ENCODE assay signal across 19 mouse cellular contexts in the genomic region with DNA sequence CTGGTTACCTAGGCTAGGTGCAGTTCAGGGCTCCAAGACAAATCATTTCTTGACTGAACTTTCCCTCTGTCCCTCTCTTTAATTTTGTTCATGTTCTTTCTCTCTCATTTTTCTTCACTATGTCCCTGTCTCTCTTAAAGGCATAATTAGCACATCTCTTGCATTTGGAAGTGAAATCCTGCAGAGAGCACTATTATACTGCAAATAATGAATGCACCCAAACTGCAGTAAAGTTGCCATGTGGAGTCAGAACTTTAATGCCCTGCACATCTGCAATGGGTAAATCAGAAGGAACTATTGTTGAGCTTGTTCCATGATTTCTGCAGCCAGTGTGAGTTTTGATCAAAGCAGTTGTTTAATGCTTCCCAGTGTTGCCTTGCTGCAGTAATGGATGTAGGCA.
DNase-seq lines count a peak whose midpoint lies in the region; ATAC-seq and TF ChIP-seq lines count a peak whose summit lies in the region.
"Had no signal": no experiment of that assay in that cellular context is flagged by ENCODE, and none has a peak within 500 bp of the region (broad histone marks: within the 10 kb centered on the region; RNA-seq: fewer than 3 reads in every experiment).

No protein-coding gene starts in this region.

- peak; percentile 51 for TF ChIP-seq CTCF in hindbrain, postnatal 0 days (IDR thresholded peaks at IDR 0.05; ENCODE audit: low read depth)
- no peak for TF ChIP-seq CTCF in brain, embryonic 14.5 days (IDR thresholded peaks at IDR 0.05; ENCODE audit: borderline replicate concordance, extremely low read depth, insufficient read depth, insufficient read length)

- no peaks in the 10 kb centered on the region for H3K9me3 ChIP-seq in hindbrain, postnatal 0 days (ENCODE audit: low read length)
- no peaks in the 10 kb centered on the region for H3K9me3 ChIP-seq in hindbrain, embryonic 13.5 days
- H3K9me3 ChIP-seq in midbrain, embryonic 14.5 days (ENCODE audit: control insufficient read depth, low read length) = no peaks in the 10 kb centered on the region
- no peaks in the 10 kb centered on the region for H3K9me3 ChIP-seq in midbrain, embryonic 15.5 days
- H3K9me3 ChIP-seq: embryonic facial prominence, embryonic 13.5 days; forebrain, embryonic 13.5 days; heart, embryonic 13.5 days; hindbrain, embryonic 15.5 days had no signal

- H3K36me3 ChIP-seq in hindbrain, postnatal 0 days (ENCODE audit: insufficient read depth, low read length) = no peaks in the 10 kb centered on the region
- no peaks in the 10 kb centered on the region for H3K36me3 ChIP-seq in hindbrain, embryonic 13.5 days
- H3K36me3 ChIP-seq in midbrain, embryonic 14.5 days (ENCODE audit: control insufficient read depth, insufficient read depth, low read length) = no peaks in the 10 kb centered on the region
- no peaks in the 10 kb centered on the region for H3K36me3 ChIP-seq in midbrain, embryonic 15.5 days (replicated peaks)
- H3K36me3 ChIP-seq: embryonic facial prominence, embryonic 13.5 days; heart, embryonic 13.5 days; hindbrain, embryonic 15.5 days had no signal

- H3K27me3 ChIP-seq in hindbrain, postnatal 0 days (ENCODE audit: insufficient read depth, low read length) = no peaks in the 10 kb centered on the region
- H3K27me3 ChIP-seq in hindbrain, embryonic 13.5 days = no peaks in the 10 kb centered on the region
- no peaks in the 10 kb centered on the region for H3K27me3 ChIP-seq in midbrain, embryonic 14.5 days (ENCODE audit: control insufficient read depth, insufficient read depth, low read length)
- no peaks in the 10 kb centered on the region for H3K27me3 ChIP-seq in midbrain, embryonic 15.5 days (replicated peaks)
- H3K27me3 ChIP-seq: embryonic facial prominence, embryonic 13.5 days; forebrain, embryonic 13.5 days; heart, embryonic 13.5 days; hindbrain, embryonic 15.5 days had no signal

- H3K4me1 ChIP-seq in hindbrain, postnatal 0 days (ENCODE audit: insufficient read depth, low read length) = no peaks in the 10 kb centered on the region
- no peaks in the 10 kb centered on the region for H3K4me1 ChIP-seq in hindbrain, embryonic 13.5 days (replicated peaks)
- H3K4me1 ChIP-seq in midbrain, embryonic 14.5 days (ENCODE audit: control insufficient read depth, insufficient read depth, low read length) = no peaks in the 10 kb centered on the region
- H3K4me1 ChIP-seq in midbrain, embryonic 15.5 days = no peaks in the 10 kb centered on the region
- H3K4me1 ChIP-seq: embryonic facial prominence, embryonic 13.5 days; forebrain, embryonic 13.5 days; heart, embryonic 13.5 days; hindbrain, embryonic 15.5 days had no signal

- no peak overlapping the region for H3K4me3 ChIP-seq in hindbrain, postnatal 0 days (ENCODE audit: low read length)
- no peak overlapping the region for H3K4me3 ChIP-seq in hindbrain, embryonic 13.5 days
- H3K4me3 ChIP-seq in midbrain, embryonic 14.5 days (replicated peaks; ENCODE audit: low read depth, low read length) = no peak overlapping the region
- H3K4me3 ChIP-seq in midbrain, embryonic 15.5 days = no peak overlapping the region
- H3K4me3 ChIP-seq: embryonic facial prominence, embryonic 13.5 days; forebrain, embryonic 13.5 days; gastrocnemius, adult 2 months; heart, embryonic 13.5 days; hindbrain, embryonic 15.5 days had no signal

- no peak for ATAC-seq in hindbrain, postnatal 0 days
- no peak for ATAC-seq in hindbrain, embryonic 13.5 days (ENCODE audit: low FRiP score)
- ATAC-seq in midbrain, embryonic 14.5 days (ENCODE audit: low FRiP score, low TSS enrichment) = no peak
- ATAC-seq in midbrain, embryonic 15.5 days (replicated peaks) = no peak
- ATAC-seq: forebrain, embryonic 13.5 days; inflammation-experienced regulatory T-cells, adult 6 months had no signal

- no peak overlapping the region for H3K27ac ChIP-seq in hindbrain, postnatal 0 days
- no peak overlapping the region for H3K27ac ChIP-seq in hindbrain, embryonic 13.5 days
- no peak overlapping the region for H3K27ac ChIP-seq in midbrain, embryonic 14.5 days (replicated peaks; ENCODE audit: low read depth, low read length)
- H3K27ac ChIP-seq in midbrain, embryonic 15.5 days = no peak overlapping the region
- H3K27ac ChIP-seq: embryonic facial prominence, embryonic 13.5 days; forebrain, embryonic 13.5 days; gastrocnemius, adult 2 months; heart, embryonic 13.5 days; hindbrain, embryonic 15.5 days had no signal

- H3K4me2 ChIP-seq in hindbrain, postnatal 0 days (ENCODE audit: low read depth, low read length) = no peak overlapping the region
- no peak overlapping the region for H3K4me2 ChIP-seq in hindbrain, embryonic 13.5 days
- H3K4me2 ChIP-seq in midbrain, embryonic 14.5 days (ENCODE audit: low read length) = no peak overlapping the region
- no peak overlapping the region for H3K4me2 ChIP-seq in midbrain, embryonic 15.5 days
- H3K4me2 ChIP-seq: embryonic facial prominence, embryonic 13.5 days; forebrain, embryonic 13.5 days; heart, embryonic 13.5 days; hindbrain, embryonic 15.5 days had no signal

- H3K9ac ChIP-seq in hindbrain, postnatal 0 days (replicated peaks; ENCODE audit: low read length) = no peak overlapping the region
- no peak overlapping the region for H3K9ac ChIP-seq in hindbrain, embryonic 13.5 days
- H3K9ac ChIP-seq in midbrain, embryonic 14.5 days (replicated peaks; ENCODE audit: low read length) = no peak overlapping the region
- no peak overlapping the region for H3K9ac ChIP-seq in midbrain, embryonic 15.5 days
- H3K9ac ChIP-seq: embryonic facial prominence, embryonic 13.5 days; forebrain, embryonic 13.5 days; heart, embryonic 13.5 days; hindbrain, embryonic 15.5 days had no signal

- DNase-seq in hindbrain, postnatal 0 days (ENCODE audit: low spot score) = peak; percentile 57
- DNase-seq in midbrain, embryonic 14.5 days = peak; percentile 33
- DNase-seq in brain, embryonic 14.5 days (ENCODE audit: low read depth) = peak; percentile 34
- DNase-seq in layer of hippocampus, adult 9-10 months (ENCODE audit: low spot score) = no peak
- DNase-seq: adrenal gland, adult 8-10 months; adrenal gland, postnatal 36 days; cerebellum, adult 11-12 months; cerebellum, adult 9-11 months; cerebellum, postnatal 36 days; gastrocnemius, adult 2 months; gastrocnemius, postnatal 25 days; heart, postnatal 4 days had no signal

- TF ChIP-seq POLR2A in brain, embryonic 14.5 days (IDR thresholded peaks at IDR 0.05; ENCODE audit: borderline replicate concordance, extremely low read depth, insufficient read depth, insufficient read length, poor library complexity, severe bottlenecking) = no peak
